Mouse (Mus musculus) CD4-positive naive resting alpha-beta T cell, adult 57 days (primary cell): ENCODE data around the gene Foxm1. TPM values are rescaled to one million over a fixed set of nuclear protein-coding genes. Genes with fewer than 3 reads are reported as not detected.

Experiments used
- total RNA-seq: library from RNA; stranded (reverse); gene quantifications from one replicate; pipeline ENCODE4 v1.2.4, GENCODE M21; 2023

The Foxm1 gene
- total RNA-seq = 8.2 TPM

DNA sequence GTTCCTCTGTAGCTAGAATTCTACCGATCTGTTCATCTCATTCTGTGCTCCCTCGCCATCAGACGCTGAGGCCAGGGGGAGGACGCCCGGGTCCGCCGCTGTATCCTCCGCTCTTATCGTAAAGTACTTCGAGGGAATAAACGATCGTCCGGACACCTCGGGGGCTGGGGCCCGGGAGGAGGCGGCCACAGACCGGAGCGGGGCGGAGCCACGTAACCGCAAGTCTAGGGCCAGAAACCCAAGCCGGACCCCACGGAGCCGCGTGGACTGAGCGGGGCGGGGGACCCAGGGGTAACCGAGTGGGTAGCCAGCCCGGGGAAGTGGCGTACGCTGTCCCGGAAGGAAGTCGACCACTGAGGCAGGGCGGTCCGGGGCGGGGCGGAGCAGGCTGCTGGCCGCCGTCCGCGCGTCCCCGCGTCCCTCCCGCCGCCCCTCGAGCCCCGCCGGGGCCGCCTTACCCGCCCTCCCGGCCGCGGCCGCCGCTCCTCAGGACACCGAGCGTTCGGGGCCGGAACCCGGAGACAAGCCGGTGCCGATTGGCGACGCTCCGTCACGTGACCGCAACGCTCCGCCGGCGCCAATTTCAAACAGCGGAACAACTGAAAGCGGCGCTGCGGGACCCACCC, at the start of gene Foxm1, which contains the start of gene Rhno1:
Foxm1 (plus strand) TSS at position 587 of the 626 bp plus-strand sequence.
Rhno1 (minus strand) TSS at position 531 of the 626 bp plus-strand sequence.

DNA sequence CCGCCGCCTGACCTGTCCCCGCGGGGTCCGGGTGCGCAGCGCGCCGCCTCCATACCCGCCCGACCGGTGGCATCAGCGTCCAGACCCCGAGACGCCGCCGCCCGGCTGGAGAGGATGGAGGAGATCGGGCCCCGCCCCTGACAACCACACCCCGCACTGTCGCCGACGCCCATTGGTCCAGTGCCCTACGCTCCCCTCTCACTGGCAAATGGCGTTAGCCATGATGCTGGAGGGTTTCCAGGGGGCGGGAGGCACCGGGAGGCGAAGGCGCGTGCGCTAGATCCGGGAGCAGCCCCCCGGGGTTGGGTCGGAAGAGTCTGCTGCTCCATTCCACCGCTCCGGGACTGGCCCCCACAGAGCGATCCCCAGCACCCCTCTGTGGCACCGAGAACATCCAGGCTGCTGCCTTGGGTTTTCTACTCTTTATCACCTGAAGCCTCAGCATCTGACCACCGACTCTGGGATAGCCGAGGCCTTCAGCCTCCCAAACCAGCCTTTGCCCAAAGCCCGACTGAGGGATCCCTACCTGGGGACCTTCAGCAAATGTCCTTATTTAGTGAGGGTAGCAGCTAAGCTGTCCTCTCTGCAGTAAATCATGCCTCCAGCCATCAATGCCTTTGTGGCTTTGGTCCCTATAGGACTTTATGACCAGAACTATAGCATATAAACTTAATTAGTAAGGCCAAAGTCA, 6.9 kb upstream of the Foxm1 start, which contains the start of gene Tulp3:
Tulp3 (minus strand) TSS at position 126 of the 691 bp plus-strand sequence.

DNA sequence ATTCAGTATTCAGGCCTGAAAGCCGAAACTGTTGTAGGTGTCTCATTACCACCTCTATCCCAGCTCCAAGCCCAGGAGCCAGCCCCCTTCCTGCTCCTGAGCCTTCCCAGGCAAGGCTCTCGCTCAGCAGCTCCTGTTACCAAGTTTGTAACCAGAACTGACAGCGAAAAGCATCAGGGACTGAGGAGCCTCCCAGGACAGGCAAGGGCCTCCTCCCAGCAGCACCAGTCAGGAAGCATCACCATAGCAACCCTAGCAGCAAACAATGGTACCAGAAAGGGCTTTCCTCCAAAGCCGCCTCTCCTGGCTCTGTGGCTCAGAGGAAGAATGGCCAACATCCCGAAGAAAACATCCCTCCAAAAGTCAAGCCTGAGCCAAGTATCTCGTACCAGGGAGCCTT, 12.4 kb downstream of the Foxm1 start, which contains the start of the genes Tex52 and Gm44596:
Tex52 (plus strand) TSS at position 265 of the 400 bp plus-strand sequence.
Gm44596 (plus strand) TSS at position 312 of the 400 bp plus-strand sequence.

DNA sequence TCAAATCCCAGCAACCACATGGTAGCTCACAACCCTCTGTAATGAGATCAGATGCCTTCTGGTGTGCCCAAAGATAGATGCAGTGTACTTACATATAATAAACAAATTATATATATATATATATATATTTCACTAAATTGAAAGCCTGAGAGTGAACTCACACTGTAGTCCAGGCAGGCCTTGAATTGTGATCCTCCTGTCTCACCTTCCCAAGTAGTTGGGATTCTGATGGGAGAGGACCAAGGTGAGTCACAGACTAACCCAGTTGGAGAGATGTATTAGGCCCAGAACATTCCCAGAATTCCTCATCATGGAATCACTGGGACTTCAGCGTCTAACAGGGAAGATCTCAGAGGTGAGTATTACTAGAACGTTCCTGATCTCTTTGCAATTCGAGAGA, 36.2 kb downstream of the Foxm1 start, which contains the start of gene Nrip2:
Nrip2 (plus strand) TSS at position 301 of the 400 bp plus-strand sequence.

DNA sequence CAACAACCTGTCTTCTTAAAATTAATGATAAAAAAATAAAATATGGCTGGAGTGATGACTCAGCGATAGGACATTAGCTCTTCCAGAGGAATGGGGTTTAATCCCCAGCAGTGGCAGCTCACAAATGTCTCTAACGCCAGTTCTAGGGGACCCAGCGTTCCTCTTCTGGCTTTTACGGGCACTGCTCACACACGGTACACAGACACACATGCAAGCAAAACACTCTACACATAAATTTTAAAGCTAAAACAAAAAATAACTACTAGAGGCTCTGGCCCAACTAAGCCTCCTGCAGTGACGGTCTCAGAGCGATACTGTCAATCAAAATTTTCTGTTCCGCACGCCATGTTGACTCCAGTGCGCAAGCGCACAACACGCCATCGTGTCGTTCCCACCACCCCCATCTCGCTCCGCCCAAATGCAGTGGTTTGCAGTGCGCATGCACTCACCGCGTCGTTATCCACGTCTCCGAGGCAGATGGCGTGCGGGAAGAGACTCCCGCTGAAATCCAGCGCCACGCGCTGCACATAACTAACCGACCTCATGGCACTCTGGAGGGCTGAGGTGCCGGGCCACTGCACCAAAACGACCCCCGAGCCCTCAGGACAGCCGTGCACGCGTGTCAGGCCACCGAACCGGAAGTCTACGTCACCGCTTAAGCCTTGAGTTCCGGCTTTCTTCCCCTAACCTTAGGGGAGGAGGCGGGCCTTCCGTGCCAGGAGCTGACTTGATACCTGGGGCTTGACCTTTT, 61.7 kb downstream of the Foxm1 start, which contains the start of gene Itfg2:
Itfg2 (minus strand) TSS at position 663 of the 751 bp plus-strand sequence.

Other genes with a start within 250 kb of the Foxm1 start
- 11.4 TPM for gene Tspan9, start 219.4 kb upstream of the Foxm1 start, total RNA-seq
- gene Tead4, start 62.1 kb upstream of the Foxm1 start, total RNA-seq = not detected
- 3.7 TPM for gene Tulp3, start 7.1 kb upstream of the Foxm1 start, total RNA-seq
- gene Rhno1, start 56 bp upstream of the Foxm1 start, total RNA-seq = 58.1 TPM
- 0.71 TPM for gene Tex52, start 12.5 kb downstream of the Foxm1 start, total RNA-seq
- not detected for gene Gm44596, start 12.5 kb downstream of the Foxm1 start, total RNA-seq
- not detected for gene Nrip2, start 36.3 kb downstream of the Foxm1 start, total RNA-seq
- 61.9 TPM for gene Itfg2, start 62.0 kb downstream of the Foxm1 start, total RNA-seq
- 82.5 TPM for gene Fkbp4, start 75.7 kb downstream of the Foxm1 start, total RNA-seq
- gene Pzp, start 163.8 kb downstream of the Foxm1 start, total RNA-seq = not detected
- gene A2ml1, start 218.6 kb downstream of the Foxm1 start, total RNA-seq = not detected